Mouse (Mus musculus) forebrain, embryonic 10.5 days (tissue): ENCODE results near the gene Wdr95. TPM values are rescaled to one million over a fixed set of nuclear protein-coding genes. Genes with fewer than 3 reads are reported as not detected.
A peak's percentile ranks its signal among the peaks of the same experiment; 100 is the strongest.

ENCODE experiments used
- DNase-seq: peaks from one replicate; pipeline ENCODE4 v3.0.0-alpha.2; 2017; ENCODE audit warnings: low spot score; ENCODE audit errors: extremely low spot score
- H3K27ac ChIP-seq: fragments of 300-500 bp; sonication (generic); 2 replicates; pipeline ENCODE4 v1.5.1; 2016; ENCODE audit warnings: mild to moderate bottlenecking
- H3K27me3 ChIP-seq: fragments of 300-500 bp; sonication (generic); 2 replicates; pipeline ENCODE4 v1.6.1; 2016; ENCODE audit warnings: mild to moderate bottlenecking; ENCODE audit not compliant: poor library complexity, severe bottlenecking
- H3K36me3 ChIP-seq: fragments of 300-500 bp; sonication (generic); replicated peaks from 2 replicates; pipeline ENCODE4 v1.6.1; 2016; ENCODE audit warnings: mild to moderate bottlenecking, moderate library complexity
- H3K4me1 ChIP-seq: fragments of 300-500 bp; sonication (generic); 2 replicates; pipeline ENCODE4 v1.6.1; 2016
- H3K4me3 ChIP-seq: fragments of 300-500 bp; sonication (generic); 2 replicates; pipeline ENCODE4 v1.5.1; 2016; ENCODE audit warnings: mild to moderate bottlenecking, moderate library complexity
- H3K9me3 ChIP-seq: fragments of 300-500 bp; sonication (generic); 2 replicates; pipeline ENCODE4 v1.6.1; 2016; ENCODE audit warnings: mild to moderate bottlenecking, moderate library complexity
- WGBS: fragments of 180-500 bp; shearing (Covaris S2); methylation state at CpG from one replicate; pipeline ENCODE4 v1.1.7; 2016; 5-methylcytosine and 5-hydroxymethylcytosine counted together
- polyA plus RNA-seq: library from polyadenylated mRNA; unstranded; fragments of >200 nt; fragmentation: Nextera tagmentation; extraction: Ambion mirVana; gene quantifications from 2 replicates; pipeline ENCODE4 v1.2.1, GENCODE M21; 2016

Wdr95 gene
- polyA plus RNA-seq, 1 experiment from 2014 or later, result not detected

GRCm38 (mm10) chr5:149587327-149587895, 58.9 kb downstream of the Wdr95 start:
- Histone ChIP-seq H3K36me3 (no peaks in the 10 kb centered on the region), H3K4me1 (0 out of 2 replicates have a peak, but pooled peaks cover 6% of the 10 kb centered on the region), H3K27ac (no peak overlapping the region), H3K27me3 (no peaks in the 10 kb centered on the region), H3K9me3 (no peaks in the 10 kb centered on the region; the same call in 1 of the 2 replicates), H3K4me3 (no peak overlapping the region)
- WGBS, result 89% methylated on average over 11 of the region's 11 CpGs
- DNase-seq, result no peak

- Histone ChIP-seq H3K36me3 (no peaks in the 10 kb centered on the region), H3K27ac (no peak overlapping the region), H3K27me3 (no peaks in the 10 kb centered on the region), H3K4me3 (no peak overlapping the region), H3K4me1 (no peaks in the 10 kb centered on the region), H3K9me3 (no peaks in the 10 kb centered on the region; the same call in 1 of the 2 replicates)
- WGBS, result 66% methylated on average over 7 of the region's 7 CpGs
- DNase-seq, result no peak
These were observed 60.5 kb downstream of the Wdr95 start for GRCm38 (mm10) chr5:149588814-149589534.

DNA sequence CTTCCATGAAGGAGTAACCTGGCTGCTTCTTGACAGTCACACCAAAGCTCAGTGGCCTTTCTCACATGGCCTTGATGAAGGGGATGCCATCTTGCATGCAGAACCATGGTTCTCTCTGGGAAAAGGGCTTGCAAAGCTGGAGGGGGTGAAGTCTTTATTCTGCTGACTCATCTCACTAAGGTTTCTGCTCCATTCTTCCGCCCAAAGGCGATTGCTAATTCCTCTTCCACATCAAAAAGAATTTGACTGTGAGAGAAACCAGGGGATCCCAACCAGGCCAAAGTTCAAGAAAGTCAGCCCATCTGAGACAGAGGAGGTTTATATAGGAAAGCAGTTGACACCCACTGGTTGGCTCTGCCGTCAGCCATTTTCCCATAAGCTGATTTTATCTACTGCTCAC, 61.5 kb downstream of the Wdr95 start:
- Histone ChIP-seq H3K9me3 (no peaks in the 10 kb centered on the region; the same call in 1 of the 2 replicates), H3K4me3 (no peak overlapping the region), H3K4me1 (no peaks in the 10 kb centered on the region), H3K27ac (no peak overlapping the region), H3K36me3 (no peaks in the 10 kb centered on the region), H3K27me3 (no peaks in the 10 kb centered on the region)
- no peak for DNase-seq
- WGBS, result 76% methylated on average over 3 of the region's 3 CpGs

GRCm38 (mm10) chr5:149594215-149594614, 65.7 kb downstream of the Wdr95 start:
- no peak for DNase-seq
- Histone ChIP-seq H3K4me1 (no peaks in the 10 kb centered on the region), H3K4me3 (no peak overlapping the region), H3K27ac (no peak overlapping the region), H3K27me3 (no peaks in the 10 kb centered on the region), H3K36me3 (no peaks in the 10 kb centered on the region), H3K9me3 (no peaks in the 10 kb centered on the region; the same call in 1 of the 2 replicates)
- WGBS, result 93% methylated on average over 3 of the region's 3 CpGs

DNA sequence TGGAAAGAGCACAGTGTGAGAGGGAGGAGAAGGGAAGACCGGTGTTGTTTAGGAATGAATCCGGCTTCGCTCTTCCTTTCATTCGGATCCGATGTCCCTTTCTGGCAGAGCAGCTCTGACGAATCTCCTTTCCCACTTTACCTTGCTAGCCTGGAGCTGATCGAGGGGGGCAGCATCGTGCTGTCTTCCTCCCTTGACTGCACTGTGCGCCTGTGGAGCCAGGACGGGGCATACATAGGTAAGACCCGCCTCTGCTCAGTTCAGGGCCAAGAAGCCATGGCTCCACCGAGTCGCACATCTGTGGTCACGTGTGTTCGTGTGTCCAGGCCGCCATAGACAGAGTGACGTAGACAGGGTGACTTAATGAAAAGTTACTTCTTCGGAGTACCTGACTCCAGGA, 68.9 kb downstream of the Wdr95 start:
- H3K36me3 ChIP-seq, result no peaks in the 10 kb centered on the region
- H3K4me1 ChIP-seq, result no peaks in the 10 kb centered on the region
- H3K9me3 ChIP-seq, result no peaks in the 10 kb centered on the region
- no peak for DNase-seq
- no peaks in the 10 kb centered on the region for H3K27me3 ChIP-seq
- WGBS, result 46% methylated on average over 18 of the region's 18 CpGs
- no peak overlapping the region for H3K4me3 ChIP-seq
- H3K27ac ChIP-seq, result no peak overlapping the region

DNA sequence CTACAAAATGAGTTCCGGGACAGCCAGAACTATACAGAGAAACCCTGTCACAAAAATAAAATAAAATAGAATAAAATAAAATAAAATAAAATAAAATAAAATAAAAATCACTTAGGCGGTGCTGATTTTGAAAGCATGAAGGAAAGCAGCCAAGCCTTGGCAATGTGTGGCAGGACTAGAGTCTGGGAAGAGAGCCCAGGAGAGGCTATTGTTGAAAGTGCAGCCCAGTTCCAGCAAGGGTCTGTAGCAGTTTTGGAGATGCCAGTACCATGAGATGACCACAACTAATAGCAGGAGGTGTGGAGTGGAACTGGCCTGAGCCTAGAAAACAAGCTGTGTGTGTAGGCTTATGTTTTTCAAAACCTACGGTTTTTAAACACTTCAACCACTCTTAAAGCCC, 73.5 kb downstream of the Wdr95 start:
- Histone ChIP-seq H3K27me3 (no peaks in the 10 kb centered on the region), H3K36me3 (no peaks in the 10 kb centered on the region), H3K27ac (no peak overlapping the region), H3K4me1 (no peaks in the 10 kb centered on the region), H3K4me3 (no peak overlapping the region), H3K9me3 (no peaks in the 10 kb centered on the region)
- no peak for DNase-seq
- WGBS, result 92% methylated on average over 3 of the region's 3 CpGs

- no peak for DNase-seq
- Histone ChIP-seq H3K4me3 (no peak overlapping the region), H3K9me3 (no peaks in the 10 kb centered on the region), H3K4me1 (no peaks in the 10 kb centered on the region), H3K27me3 (no peaks in the 10 kb centered on the region), H3K36me3 (no peaks in the 10 kb centered on the region), H3K27ac (no peak overlapping the region)
- 79% methylated on average over 3 of the region's 3 CpGs for WGBS
These were observed 74.8 kb downstream of the Wdr95 start for GRCm38 (mm10) chr5:149603241-149603640.

DNA sequence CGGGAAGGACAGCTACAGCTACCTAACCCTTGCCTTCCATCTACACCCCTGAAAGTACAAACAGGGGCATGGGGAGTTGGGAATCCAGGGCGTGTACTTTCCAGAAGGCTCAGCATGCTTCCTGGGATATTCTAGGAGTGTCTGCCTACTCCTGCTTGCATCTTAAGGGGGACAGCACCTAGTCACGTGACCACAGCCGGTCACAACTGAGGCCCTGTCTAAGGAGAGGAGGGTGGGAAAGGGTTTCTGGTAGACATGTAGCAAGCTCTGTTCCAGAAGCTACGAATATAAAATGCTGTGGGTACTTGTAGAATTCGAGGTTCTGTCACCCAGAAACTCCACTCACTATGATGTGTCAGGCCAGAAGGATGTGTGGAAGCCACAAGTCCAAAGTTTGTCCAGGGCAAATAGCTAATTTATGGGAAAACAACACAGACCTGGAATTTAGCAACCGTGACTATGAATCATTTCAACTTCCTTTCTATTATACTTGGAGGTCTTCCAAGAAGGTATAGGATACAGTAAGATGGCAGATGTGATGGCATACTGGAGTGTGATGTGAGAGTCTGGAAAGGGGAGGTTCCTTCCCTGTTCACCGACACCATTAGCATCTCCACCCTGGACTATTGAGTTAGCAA, 78.7 kb downstream of the Wdr95 start:
- no peaks in the 10 kb centered on the region for H3K36me3 ChIP-seq
- H3K4me3 ChIP-seq, result no peak overlapping the region
- no peaks in the 10 kb centered on the region for H3K27me3 ChIP-seq
- no peak for DNase-seq
- H3K9me3 ChIP-seq, result no peaks in the 10 kb centered on the region
- H3K27ac ChIP-seq, result no peak overlapping the region
- peaks cover 8% of the 10 kb centered on the region; the same call in 1 of the 2 replicates for H3K4me1 ChIP-seq
- WGBS, result 87% methylated on average over 8 of the region's 8 CpGs

GRCm38 (mm10) chr5:149611476-149612164, 83.1 kb downstream of the Wdr95 start:
- H3K27ac ChIP-seq, result peak overlapping the region; percentile 36; the same call in 1 of the 2 replicates
- peaks cover 40% of the 10 kb centered on the region for H3K36me3 ChIP-seq
- H3K27me3 ChIP-seq, result no peaks in the 10 kb centered on the region
- DNase-seq, result no peak
- no peaks in the 10 kb centered on the region for H3K9me3 ChIP-seq
- peaks cover 13% of the 10 kb centered on the region; the same call in 1 of the 2 replicates for H3K4me1 ChIP-seq
- WGBS, result 73% methylated on average over 16 of the region's 16 CpGs
- H3K4me3 ChIP-seq, result no peak overlapping the region

- no peak overlapping the region for H3K27ac ChIP-seq
- H3K27me3 ChIP-seq, result no peaks in the 10 kb centered on the region
- no peak for DNase-seq
- peaks cover 45% of the 10 kb centered on the region for H3K36me3 ChIP-seq
- no peaks in the 10 kb centered on the region for H3K9me3 ChIP-seq
- H3K4me1 ChIP-seq, result peaks cover 13% of the 10 kb centered on the region; the same call in 1 of the 2 replicates
- WGBS, result 88% methylated on average over 3 of the region's 3 CpGs
- no peak overlapping the region for H3K4me3 ChIP-seq
These were observed 83.7 kb downstream of the Wdr95 start for GRCm38 (mm10) chr5:149612165-149612518.

DNA sequence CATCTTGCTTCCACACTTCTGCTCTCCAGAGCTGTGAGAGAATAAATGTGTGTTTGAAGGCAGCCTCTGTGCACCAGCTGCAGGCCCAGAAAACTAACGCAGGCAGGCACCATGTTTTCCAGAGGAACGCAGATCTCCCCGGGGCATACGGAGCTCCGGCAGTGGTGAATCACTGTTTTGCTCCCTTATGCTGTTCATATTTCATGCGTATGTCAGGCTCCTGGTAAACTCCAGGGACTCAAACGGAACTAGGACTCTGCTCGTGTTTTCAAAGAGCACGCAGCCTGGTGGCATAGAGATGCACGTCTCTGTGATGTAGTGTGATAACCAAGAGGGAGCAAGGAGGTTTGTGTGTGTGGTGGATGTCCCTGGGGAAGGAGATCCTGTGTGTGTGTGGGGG, 84.3 kb downstream of the Wdr95 start:
- Histone ChIP-seq H3K4me1 (peaks cover 13% of the 10 kb centered on the region; the same call in 1 of the 2 replicates), H3K27ac (0 out of 2 replicates have a peak overlapping the region, but pooled peaks have one; percentile 31), H3K9me3 (no peaks in the 10 kb centered on the region), H3K36me3 (peaks cover 51% of the 10 kb centered on the region), H3K27me3 (no peaks in the 10 kb centered on the region), H3K4me3 (no peak overlapping the region)
- no peak for DNase-seq
- WGBS, result 87% methylated on average over 10 of the region's 10 CpGs

GRCm38 (mm10) chr5:149616138-149616537, 87.7 kb downstream of the Wdr95 start:
- peaks cover 85% of the 10 kb centered on the region for H3K36me3 ChIP-seq
- H3K27ac ChIP-seq, result no peak overlapping the region
- no peak overlapping the region for H3K4me3 ChIP-seq
- WGBS, result 84% methylated on average over 1 of the region's 1 CpGs
- DNase-seq, result no peak
- H3K9me3 ChIP-seq, result no peaks in the 10 kb centered on the region
- peaks cover 13% of the 10 kb centered on the region; the same call in 1 of the 2 replicates for H3K4me1 ChIP-seq
- no peaks in the 10 kb centered on the region for H3K27me3 ChIP-seq
